ENCODE assay signal across 18 mouse cellular contexts in the genomic region with DNA sequence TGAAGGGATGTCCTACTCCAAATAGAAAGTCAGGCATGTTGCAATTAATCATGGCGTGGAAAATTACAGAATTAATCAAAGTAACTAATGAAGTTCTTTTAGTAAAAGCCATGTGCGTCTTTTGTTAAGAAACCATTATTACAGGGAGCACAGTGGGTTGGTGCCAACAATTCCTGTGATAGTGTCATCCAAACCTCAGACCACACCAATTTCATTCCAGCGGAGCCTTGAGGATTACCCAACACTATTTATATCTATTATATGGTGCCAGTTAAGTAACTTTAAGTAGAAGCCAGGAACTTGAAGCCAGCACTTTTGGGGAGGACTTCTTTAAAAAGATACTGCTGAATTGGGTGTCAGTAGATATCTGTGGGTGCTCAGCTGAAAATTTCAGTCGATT.
"Had no signal": no experiment of that assay in that cellular context is flagged by ENCODE, and none has a peak within 500 bp of the region (broad histone marks: within the 10 kb centered on the region; RNA-seq: fewer than 3 reads in every experiment).

No protein-coding gene starts in this region.

- H3K27ac ChIP-seq: limb, embryonic 12.5 days; limb, embryonic 15.5 days; liver, embryonic 14.5 days; neural tube, embryonic 12.5 days; neural tube, embryonic 15.5 days had no signal

- H3K4me1 ChIP-seq: limb, embryonic 12.5 days; neural tube, embryonic 12.5 days; neural tube, embryonic 15.5 days had no signal

- ATAC-seq: intestine, postnatal 0 days; liver, postnatal 0 days had no signal

- DNase-seq: kidney, adult 8-10 months; kidney, postnatal 14 days; kidney, postnatal 4 days; left cerebral cortex, postnatal 4 days; liver, postnatal 0 days; lung, postnatal 10 days; midbrain, embryonic 14.5 days; right cerebral cortex, postnatal 25 days; thymus, adult 18-20 months; thymus, postnatal 36 days had no signal

- H3K9me3 ChIP-seq: limb, embryonic 12.5 days; limb, embryonic 15.5 days; neural tube, embryonic 12.5 days; neural tube, embryonic 15.5 days had no signal

- H3K4me3 ChIP-seq: limb, embryonic 12.5 days; limb, embryonic 15.5 days; neural tube, embryonic 12.5 days; neural tube, embryonic 15.5 days had no signal

- H3K27me3 ChIP-seq: limb, embryonic 12.5 days; limb, embryonic 15.5 days; neural tube, embryonic 12.5 days; neural tube, embryonic 15.5 days had no signal

- H3K36me3 ChIP-seq: limb, embryonic 12.5 days; limb, embryonic 15.5 days; neural tube, embryonic 12.5 days; neural tube, embryonic 15.5 days had no signal

- H3K9ac ChIP-seq: limb, embryonic 12.5 days; limb, embryonic 15.5 days; liver, embryonic 14.5 days; liver, postnatal 0 days; neural tube, embryonic 12.5 days; neural tube, embryonic 15.5 days had no signal

- H3K4me2 ChIP-seq: limb, embryonic 12.5 days; limb, embryonic 15.5 days; liver, embryonic 11.5 days; midbrain, embryonic 11.5 days; neural tube, embryonic 12.5 days; neural tube, embryonic 15.5 days had no signal
